Mouse (Mus musculus) kidney, adult 11 months (tissue): ENCODE measurements around the gene Olfr128.
"Not testable (repeated sequence)": the region's sequence is repeated elsewhere in the genome, so short reads cannot be mapped to it uniquely, and the experiment has no call there.

ENCODE experiments used
- DNase-seq: peaks from one replicate; pipeline ENCODE4 v3.0.0; 2022

The Olfr128 gene

DNA sequence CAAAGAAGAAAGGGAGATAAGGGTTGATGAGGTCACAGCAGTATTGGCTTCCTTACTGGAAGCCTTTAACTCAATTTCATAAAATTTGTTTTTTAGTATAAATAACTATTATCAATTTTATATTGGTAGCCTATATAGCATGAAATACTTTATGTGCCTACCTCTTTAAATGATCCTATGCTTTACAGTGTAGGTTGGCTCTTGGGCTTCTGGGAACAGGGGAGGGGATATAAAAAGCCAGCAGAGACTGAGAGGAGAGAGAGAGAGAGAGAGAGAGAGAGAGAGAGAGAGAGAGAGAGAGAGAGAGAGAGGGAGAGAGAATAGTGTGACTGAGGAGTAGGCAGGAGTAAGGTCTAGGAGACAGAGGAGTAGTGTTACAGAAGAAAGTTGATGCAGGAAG is at the start of gene Olfr128:
Gene Olfr128 (plus strand): TSS at position 301 of the 400 bp plus-strand sequence.
- no peak for DNase-seq

GRCm38 (mm10) chr17:37873830-37874229 is 46.5 kb upstream of the Olfr128 start:
- DNase-seq = no peak

- no peak for DNase-seq
Measured at GRCm38 (mm10) chr17:37900137-37900536, 20.2 kb upstream of the Olfr128 start, which contains the start of gene Olfr127. Gene Olfr127 (plus strand): TSS chr17:37900437.

GRCm38 (mm10) chr17:37906821-37907220 is 13.5 kb upstream of the Olfr128 start:
- not testable (repeated sequence) for DNase-seq

- DNase-seq = no peak
Measured at GRCm38 (mm10) chr17:37952979-37953378, 32.6 kb downstream of the Olfr128 start, which contains the start of gene Olfr761. Gene Olfr761 (minus strand): TSS chr17:37953079.

DNA sequence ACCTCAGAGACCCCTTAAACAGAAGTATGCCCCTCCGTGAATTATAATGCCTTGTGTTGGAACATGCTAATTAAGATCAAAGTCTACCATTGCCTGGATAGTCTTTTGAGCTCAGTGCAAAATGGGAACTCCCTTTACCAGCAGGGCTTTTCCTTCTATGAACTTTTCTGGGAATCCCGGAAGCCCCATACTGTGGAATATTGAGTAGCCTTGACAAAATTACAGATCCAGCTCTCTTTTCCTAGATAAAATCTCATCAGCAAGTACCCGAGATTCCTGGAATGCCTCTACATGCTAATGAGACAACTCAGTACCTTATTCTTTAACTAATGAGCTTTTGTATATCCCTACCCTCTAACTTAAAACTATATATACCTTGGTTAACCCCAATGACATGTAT is 53.2 kb downstream of the Olfr128 start:
- no peak for DNase-seq
